Mouse (Mus musculus) retina, postnatal 1 day (tissue): ENCODE results near the gene Micall1.

Experiments used
- DNase-seq: peaks from one replicate; pipeline ENCODE4 v3.0.0-alpha.2; 2012

Gene Micall1

DNA sequence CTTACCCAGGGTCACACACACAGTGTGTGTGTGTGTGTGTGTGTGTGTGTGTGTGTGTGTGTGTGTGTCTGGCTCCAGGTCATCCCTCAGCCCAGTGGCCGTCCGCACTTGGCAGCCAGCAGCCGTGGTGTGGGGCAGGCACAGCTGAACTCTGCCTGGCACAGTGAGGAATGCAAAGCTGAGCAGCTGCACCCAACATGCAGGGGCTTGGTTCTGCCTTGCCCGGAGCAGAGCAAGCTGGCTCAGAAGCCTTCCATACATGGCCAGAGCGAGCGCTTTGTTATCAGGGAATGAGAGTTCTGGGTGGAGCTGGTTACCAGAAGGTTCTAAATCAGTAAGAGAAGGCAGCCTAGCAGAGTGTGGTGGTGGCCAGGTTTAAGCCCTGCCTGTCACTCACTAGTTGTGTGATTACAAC, 11.1 kb upstream of the Micall1 start:
- DNase-seq = peak; percentile 45

DNA sequence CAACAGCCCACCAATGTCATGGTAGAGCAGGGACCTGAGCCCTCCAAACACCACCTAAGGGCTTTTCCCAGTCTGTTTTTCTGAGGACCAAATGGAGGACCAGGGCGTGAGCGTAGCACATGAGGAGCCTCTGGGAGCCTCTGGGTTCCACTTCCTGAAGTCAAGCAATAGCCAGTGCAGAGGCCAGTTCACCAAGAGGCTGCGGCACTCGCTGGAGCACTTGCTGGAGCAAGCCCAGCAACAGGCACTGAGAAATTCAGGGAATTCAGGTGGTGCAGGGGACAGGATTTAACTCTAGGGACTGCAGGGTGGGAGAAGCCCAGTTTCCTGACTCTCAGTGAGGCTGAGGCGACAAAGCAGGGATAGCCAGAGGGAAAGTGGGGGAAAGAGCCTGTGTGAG, 10.5 kb upstream of the Micall1 start:
- no peak for DNase-seq

DNA sequence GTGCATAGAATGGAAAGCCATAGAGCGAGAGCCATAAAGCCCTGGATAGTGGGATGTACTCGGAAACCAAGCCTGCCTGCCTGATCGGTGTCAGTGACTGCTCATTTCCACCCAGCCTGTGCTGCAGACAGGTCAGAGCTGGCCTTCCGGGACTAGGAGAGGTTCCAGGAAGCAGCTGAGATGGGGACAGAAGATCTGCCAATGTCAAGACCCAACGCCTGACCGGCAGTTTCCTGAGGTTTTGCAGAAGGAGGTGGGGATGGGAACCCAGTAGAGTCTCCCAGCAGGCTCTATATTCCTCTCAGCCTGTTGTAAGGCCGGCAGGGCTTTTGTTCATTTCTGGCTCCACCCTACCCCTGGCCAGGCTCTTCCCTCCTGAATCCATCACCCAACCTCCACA, 9.8 kb upstream of the Micall1 start:
- DNase-seq = no peak

DNA sequence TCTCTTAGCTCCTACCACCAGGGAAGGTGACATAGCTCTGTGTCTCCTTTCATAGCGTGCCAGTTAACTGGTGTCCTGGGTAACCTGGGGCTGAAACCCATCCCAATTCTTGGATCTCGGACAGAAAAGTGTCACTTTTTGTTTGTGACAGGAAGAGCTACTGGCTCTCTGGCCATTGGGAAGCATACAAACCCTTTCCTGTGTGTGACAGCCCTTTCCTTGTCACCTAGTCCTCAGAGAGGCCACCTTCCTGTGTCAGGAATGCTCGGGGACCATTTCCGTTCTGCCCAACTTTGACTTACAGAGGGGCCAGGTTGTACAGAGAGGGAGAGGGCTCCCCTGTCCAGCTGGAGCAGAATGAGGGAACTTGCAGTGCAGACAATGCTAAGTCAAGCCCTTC, 9.2 kb upstream of the Micall1 start:
- no peak for DNase-seq

DNA sequence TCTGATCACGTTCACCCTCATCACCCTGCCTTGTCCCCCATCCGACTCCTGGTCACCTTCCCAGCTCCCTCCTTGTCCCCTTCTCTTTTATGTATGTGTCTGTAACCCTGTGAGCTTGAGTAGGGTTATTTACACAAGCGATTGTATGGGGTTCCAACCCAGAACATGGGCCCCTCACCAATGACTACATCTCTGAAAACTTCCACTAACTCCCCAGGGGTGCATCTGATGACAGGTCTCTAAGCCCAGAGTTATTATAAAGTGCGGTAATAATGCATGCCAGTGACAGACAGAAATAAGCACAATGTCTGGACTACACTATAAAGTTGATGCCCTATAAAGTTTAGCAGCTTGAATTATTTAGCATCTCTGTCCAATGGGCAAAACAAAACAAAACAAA, 8.3 kb upstream of the Micall1 start:
- DNase-seq = no peak

DNA sequence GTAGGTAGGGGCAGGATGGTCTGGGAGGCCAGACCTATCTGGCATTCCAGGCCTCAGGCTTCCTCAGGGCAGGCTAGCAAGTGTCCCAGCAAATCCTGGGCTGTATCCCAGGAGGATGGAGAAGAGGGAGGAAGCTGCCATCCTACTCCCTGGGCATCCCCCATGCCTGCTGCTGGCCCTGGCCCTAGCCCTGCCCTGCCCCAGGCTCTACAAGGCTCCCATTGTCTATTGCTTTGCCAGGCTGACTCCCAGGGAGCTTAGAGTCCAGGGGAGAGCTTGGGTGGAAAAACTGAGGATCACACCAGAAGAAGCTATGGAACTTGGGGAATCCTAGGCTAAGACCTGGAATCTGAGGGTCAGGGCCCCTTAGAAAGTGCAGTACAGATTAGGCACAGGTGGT, 7.2 kb upstream of the Micall1 start:
- no peak for DNase-seq

DNA sequence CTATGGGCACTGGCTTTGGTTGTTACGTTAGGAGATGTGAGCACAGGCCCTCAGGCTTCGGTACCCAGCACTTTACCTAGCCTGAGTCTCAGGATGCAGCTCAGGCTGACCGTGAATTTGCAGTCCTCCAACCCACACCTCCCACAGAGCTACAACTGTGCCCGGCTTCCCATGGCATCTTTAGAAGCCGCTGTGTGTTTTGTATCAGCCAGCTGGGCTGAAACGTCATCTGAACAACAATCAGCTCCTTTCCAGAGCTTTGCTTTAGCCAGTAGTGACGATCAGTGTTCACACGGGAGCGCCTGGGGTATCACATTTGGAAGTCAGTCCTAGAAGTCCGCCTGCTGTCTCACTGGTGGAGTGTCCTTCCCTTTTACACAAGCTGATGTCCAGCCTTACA, 5.4 kb upstream of the Micall1 start:
- no peak for DNase-seq

DNA sequence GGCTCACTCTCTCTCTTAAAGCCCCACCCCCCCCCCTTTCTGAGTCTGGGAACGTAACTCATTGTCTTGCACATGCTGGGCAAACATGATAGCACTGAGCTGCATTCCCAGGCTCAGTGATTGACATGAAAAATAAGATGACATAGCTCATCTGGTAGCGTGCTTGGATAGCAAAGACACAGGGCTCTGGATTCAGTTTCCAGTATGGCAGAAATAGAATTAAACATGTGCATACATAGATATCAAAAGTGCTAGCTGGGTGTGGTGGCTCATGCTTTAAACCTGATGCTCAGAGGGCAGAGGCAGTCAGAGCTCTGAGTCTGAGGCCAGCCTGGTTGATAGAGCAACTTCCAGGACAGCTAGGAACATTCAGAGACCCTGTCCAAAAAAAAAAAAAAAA, 2.9 kb upstream of the Micall1 start:
- DNase-seq = no peak

DNA sequence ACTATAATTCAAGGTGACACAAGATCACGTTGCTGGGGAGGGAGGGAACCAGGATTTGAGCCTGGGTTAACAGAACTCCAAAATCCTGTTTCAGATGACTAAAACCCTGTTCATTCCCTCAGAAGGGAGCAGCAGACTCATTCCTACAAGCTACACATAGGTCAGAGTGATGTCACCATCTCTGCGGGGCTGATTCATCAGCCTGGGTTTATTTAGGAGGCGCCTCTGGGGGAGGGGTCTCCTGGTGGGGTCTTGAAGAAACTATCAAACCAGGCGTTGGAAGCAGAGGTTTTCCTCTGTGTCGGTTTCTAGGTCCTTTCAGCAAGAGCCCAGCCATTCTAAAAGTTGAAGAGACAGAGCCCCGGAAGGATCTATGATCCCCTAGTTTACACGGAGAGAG, 732 bp upstream of the Micall1 start:
- peak; percentile 18 for DNase-seq

DNA sequence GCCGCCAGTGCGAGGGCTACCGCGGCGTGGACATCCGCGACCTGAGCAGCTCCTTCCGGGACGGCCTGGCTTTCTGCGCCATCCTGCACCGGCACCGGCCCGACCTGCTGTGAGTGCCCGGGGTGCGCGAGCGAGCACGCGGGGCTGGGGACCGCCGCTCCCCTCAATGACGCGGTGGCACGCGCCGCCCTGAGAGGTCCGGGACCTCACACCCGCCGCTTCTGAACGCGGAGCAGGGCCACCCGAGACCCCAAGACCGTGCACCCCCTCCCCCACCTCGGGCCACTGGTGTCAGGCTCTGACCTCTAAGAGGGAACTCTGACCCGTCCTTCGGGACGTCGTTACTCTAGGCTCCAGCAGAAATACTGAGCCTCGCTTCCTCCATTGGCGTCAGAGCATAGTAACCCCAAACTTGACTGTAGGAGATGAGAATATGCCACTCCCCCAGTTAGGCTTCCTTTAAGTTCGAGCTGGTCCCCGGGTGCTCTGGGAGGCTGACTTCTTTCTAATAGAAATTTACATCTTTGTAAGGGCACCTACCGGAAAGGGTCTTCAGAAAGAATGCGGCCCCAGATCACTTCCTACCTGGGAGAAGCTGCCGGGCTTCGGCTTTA, 730 bp downstream of the Micall1 start:
- no peak for DNase-seq

DNA sequence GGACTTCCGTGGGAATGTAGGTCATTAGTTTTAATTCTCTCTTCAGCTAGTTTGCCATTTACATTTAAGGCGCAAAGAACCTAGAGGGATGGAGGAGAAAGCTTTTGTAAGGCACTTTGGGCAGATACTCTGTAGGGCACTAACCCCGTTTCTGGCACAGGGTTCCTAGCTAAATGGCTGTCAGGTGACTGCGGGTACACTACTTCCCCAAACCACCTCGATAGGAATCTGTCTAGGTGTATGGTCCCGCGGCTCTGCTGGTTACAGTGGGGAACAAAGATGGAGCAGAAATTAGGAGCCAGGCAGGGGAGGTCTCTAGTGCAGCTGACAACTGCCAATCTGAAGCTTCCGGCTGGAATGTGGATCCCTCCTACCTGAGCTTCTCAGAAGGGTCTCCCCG, 1.3 kb downstream of the Micall1 start:
- no peak for DNase-seq

DNA sequence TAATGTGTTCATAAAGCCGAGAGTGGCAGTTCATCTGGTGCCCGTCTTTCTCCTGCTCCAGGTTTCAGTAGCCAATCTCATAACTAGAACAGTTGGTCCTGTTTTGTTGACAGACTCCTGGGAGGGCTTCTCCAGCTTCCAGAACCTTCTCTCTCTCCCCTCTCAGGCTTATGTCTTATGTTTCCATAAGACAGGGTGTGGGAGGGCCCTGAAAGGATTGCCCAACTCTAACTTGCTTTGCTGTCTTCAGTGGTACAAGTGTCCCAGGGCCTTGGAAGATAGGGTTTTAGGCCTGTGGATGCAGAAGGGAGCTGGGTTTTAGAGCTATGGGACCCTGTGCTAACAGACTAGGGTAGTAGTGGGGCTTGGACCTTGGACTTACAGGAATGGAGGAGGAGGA, 1.8 kb downstream of the Micall1 start:
- no peak for DNase-seq

DNA sequence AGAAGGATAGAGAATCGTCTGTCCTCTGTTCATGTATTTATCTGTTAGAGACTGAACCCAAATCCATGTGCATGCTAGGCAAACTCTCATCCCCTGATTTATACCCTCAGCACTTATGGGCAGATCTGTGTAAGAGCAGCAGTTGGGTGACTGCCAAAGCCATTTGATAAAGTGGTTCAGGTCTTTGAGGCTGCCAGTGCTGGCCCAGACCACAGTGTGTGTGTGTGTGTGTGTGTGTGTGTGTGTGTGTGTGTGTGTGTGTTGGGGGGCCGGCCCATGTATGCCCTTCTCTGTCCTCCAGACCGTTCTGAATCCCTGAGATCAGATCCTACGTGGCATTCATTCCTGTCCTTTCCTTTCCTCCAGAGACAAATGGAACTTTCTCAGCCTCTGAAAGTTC, 3.1 kb downstream of the Micall1 start:
- DNase-seq = no peak

DNA sequence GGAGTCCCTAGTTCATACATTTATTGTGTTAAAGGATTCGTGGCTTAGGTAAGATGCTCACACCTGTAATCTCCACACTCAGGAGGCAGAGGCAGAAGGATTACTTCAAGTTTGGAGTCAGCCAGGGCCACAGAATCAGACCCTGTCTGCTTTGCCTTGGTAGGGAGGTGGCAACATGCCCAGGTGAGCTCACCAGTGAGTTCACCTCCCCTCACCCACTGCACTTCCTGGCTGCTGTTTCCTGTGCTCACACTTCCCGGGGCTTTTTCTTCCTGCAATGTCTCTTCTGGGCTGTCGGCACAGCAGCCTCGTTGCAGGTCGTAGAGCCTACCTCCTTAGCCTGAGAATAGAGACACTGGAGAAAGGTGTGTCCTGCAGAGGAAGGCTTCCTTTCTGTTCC, 6.6 kb downstream of the Micall1 start:
- DNase-seq = no peak

DNA sequence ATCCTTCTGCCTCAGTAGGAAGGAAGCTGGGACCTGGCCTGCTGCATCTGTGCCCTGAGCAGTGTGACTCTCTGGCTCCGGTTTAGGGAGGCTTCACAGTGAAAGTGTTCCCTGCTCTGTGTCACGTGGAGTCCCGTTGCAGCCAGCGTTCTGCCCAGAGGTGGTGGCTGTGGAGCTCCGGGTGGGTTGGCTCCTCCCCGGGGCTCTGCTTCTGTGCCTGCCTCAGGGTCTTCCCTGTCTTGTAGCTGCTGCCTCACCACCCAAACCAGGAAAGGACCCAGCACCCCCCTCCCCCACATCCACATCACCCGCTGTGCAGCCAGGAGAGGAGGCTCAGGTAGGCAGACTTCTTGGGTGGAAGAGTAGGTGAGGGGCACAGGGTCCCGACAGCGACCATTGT, 10.8 kb downstream of the Micall1 start:
- DNase-seq = no peak

DNA sequence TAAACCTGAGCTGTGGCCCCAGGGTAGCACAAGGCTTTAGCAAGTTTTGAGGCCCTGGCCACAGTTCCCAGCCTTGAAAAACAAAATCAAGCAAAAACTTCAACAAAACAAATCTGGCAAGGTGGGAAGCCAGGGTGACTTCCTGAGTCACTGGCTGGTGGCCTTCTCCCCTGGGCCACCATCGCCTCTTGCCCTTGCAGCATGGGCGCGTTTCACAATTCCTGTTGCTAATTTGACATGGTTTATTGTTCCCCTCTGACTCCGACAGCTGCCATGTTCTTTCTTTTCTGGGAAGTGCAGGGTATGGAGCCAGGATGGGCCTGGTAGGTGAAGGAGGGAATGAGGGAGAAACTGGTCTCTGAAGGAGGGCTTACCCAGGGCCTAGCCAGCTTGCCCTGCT, 13.4 kb downstream of the Micall1 start:
- DNase-seq = no peak

DNA sequence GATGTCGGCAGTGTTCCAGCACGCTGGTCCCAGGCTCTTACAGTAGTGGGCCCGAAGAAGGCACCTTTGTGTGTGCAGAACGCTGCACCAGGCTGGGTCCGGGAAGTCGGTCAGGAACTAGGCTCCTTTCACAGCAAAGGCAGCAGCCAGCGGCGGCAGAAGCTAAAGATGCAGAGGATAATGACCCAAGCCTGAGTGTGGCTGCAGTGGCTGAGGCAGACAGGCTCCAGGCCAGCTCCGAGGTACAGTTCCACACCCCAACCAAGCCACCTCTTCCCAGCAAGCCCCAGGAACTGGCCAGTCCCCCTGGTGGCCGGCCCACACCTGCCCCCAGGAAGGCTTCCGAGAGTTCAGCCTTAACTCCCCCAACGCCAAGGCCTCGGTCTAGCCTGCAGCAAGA, 13.8 kb downstream of the Micall1 start:
- no peak for DNase-seq

DNA sequence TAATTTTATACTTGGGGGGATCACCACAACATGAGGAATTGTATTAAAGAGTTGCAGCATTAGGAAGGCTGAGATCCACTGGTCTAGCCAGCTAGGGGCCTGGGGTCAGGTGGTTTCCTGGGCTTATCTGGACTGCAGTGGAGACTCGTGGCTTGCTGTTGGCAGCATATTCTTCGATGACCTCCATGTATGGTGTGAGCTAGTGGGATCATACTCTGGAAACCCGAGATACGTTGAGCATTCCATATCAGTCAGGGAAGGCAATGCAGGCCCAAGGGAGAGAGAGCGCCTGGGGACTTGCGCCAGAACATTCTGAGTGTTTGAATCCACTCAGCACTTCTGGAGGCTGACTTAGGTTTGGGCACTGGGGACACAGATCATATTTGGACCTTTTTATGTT, 15.1 kb downstream of the Micall1 start:
- DNase-seq = no peak

DNA sequence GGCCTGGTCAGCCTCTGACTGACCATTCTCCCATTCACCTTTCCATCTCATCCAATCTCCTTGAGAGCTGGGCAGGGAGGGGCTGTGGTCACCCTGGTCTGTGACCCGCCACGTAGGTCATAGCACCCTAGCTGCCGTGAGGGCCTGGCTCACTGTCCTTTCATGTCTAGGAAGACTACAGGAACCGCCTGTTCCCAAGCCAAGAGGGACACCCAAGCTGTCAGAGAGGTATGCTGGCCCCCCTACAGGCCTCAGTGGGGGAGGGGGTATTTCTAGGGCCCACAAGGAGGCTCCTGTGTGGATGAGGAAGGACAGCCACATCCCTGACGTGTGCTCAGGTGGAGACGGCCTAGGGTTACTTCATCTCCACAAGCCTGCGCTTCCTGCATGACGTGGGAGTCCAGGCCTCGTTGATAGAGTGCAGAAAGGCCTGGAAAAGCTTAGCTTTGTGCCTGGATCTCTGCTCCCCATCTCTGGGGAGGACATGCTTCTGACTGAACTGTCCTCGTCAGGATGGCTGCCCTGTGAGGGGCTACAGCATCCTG, 15.7 kb downstream of the Micall1 start:
- no peak for DNase-seq

DNA sequence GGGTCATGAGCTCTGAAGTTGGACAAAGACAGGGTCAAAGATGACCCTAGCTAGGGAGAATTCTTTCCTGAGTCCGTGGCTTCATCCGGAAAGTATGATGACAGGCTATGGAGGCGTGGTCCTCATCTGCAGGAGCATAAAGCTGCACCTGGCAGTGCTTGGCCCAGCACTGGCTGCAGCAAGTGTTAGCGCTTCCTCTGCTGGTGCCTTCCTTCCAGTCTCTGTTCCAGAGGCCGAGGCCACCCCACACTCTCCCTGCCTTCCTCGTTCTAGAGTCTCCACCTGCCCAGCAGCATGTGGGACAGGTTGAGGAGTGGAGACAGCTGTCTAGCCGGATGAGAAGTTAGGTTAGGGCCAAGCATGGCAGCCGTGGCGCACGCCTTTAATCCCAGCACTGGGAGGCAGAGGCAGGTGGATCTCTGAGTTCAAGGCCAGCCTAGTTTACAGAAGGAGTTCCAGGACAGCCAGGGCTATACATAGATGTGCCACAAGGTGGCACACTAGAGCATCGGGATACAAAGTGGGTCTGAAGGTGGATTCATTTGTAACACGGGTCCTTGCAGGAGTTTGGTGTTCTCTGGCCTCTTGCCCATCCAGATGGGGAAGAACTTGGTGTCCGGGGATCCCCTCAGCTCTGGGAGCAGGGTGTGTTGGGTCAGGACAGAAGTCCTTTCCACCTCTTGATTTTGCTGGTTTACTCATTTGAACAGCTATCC, 17.7 kb downstream of the Micall1 start:
- DNase-seq = peak; percentile 70

DNA sequence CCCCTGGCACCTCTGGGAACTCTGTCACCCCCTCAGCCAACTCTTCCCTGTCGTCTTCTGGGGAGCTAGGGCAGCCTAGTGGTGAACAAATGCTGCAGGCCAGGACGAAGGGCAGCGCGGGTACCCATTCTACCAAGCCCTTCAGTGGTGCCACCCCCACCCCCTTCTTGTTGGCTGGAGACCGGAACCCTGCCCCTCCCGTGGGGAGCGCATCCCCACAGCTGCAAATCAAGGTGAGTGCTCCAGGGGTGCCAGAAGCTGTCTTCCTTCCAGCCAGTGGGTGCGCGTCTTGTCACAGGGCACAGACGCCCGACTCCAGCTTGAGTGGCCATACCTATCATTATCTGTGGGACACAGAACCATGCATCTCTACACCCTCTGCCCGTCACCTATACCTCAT, 18.4 kb downstream of the Micall1 start:
- no peak for DNase-seq

DNA sequence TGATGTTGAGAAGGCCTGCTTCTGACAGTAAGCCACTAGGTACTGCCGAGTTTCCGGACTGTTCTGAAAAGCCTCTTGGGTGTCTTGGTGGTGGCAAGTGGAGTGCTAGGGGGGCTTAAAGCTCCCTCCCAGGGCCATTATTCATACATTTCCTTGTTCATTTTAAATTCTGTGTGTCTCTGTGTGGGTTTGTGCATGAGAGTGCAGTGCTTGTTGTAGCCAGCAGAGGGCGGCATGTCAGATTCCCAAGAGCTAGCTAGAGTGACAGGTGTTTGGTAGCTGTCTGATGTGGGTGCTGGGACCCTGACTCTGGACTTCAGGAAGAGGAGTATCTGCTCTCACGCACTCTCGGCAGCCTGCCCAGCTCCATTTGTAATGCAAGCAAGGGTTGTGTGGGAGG, 19.5 kb downstream of the Micall1 start:
- DNase-seq = no peak

DNA sequence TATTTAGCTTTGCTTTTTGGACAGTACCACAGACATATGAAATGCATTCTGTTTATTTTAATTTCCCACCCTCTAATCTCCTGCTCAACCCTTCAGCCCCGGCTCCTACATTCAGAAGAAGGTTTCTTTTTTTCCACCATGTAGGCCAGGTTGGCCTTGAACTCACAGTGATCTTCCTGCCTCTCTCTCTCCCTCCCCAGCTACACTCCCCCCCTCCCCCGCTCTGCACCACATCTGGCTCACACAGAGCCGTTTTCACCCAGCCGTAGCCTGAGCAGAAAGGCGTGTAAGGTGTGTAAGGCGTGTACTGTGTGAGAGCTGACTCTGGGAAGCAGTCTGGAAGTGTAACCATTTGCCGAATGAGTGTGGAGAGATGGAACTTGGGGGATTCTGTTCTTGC, 20.6 kb downstream of the Micall1 start:
- no peak for DNase-seq

DNA sequence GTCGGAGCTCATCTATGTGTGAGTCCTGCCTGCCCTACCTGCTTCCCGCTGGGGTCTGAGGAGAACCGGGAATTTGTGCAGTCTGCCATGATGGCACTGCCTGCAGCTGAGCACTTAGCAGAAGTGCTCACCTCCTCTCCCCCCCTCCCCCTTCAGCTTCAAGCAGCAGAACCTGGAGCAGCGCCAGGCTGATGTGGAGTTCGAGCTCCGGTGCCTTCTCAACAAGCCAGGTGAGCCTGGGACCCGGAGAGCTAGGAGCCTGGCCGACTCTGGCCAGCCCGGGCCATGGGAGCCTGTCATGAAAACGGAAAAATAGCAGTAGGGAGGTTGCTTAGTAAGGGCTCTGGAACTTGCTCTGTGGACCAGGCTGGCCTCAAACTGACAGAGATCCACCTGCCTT, 22.1 kb downstream of the Micall1 start:
- no peak for DNase-seq

DNA sequence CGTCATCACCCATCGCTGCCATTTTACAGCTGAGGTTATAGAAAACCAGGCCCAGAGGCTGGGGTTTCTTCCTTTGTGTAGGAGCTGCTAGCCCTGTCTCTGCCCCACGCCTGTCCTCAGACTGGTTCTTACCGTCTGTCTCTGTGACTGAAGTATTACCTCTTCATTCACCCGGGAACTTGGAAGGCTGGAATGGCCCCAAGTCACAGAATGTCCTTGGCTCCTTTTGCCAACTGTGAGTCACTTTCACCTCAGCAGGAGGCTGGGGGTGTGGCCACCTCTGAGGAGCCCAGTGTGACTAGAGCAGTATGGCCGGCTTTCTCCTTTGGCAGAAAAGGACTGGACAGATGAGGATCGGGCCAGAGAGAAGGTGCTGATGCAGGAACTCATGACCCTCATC, 22.7 kb downstream of the Micall1 start:
- DNase-seq = no peak
